In genomic region chr2:158120868-158121267, GRCm38 (mm10) we compare ENCODE assay signal across 15 mouse cellular contexts.
"Had no signal": no experiment of that assay in that cellular context is flagged by ENCODE, and none has a peak within 500 bp of the region (broad histone marks: within the 10 kb centered on the region; RNA-seq: fewer than 3 reads in every experiment).

No protein-coding gene starts in this region.

- H3K9ac ChIP-seq: heart, embryonic 15.5 days; hindbrain, embryonic 12.5 days; hindbrain, embryonic 14.5 days; intestine, embryonic 15.5 days; limb, embryonic 13.5 days; limb, embryonic 15.5 days; liver, embryonic 12.5 days; liver, embryonic 14.5 days had no signal

- H3K27ac ChIP-seq: hindbrain, embryonic 12.5 days; hindbrain, embryonic 14.5 days; intestine, embryonic 15.5 days; left cerebral cortex, adult 2 months; limb, embryonic 13.5 days; limb, embryonic 15.5 days; liver, embryonic 14.5 days had no signal

- H3K4me3 ChIP-seq: heart, embryonic 13.5 days; heart, embryonic 15.5 days; hindbrain, embryonic 10.5 days; hindbrain, embryonic 12.5 days; intestine, embryonic 15.5 days; layer of hippocampus, adult 2 months; left cerebral cortex, adult 2 months; limb, embryonic 13.5 days; limb, embryonic 15.5 days; liver, embryonic 12.5 days had no signal

- ATAC-seq: hindbrain, embryonic 16.5 days; inflammation-experienced regulatory T-cells, adult 6 months; intestine, postnatal 0 days; liver, embryonic 12.5 days had no signal

- H3K27me3 ChIP-seq: heart, embryonic 13.5 days; heart, embryonic 15.5 days; hindbrain, embryonic 12.5 days; intestine, embryonic 15.5 days; limb, embryonic 13.5 days; limb, embryonic 15.5 days; liver, embryonic 12.5 days had no signal

- H3K36me3 ChIP-seq: hindbrain, embryonic 10.5 days; hindbrain, embryonic 12.5 days; limb, embryonic 13.5 days had no signal
